Mouse (Mus musculus) myocyte (in vitro differentiated cells): ENCODE measurements around the gene Mpzl2. TPM values are rescaled to one million over a fixed set of nuclear protein-coding genes. Genes with fewer than 3 reads are reported as not detected.

Experiments
- H3K27me3 ChIP-seq: one replicate; pipeline ENCODE4 v1.6.1; 2011; ENCODE audit not compliant: control insufficient read depth, insufficient read depth, insufficient read length
- H3K36me3 ChIP-seq: one replicate; pipeline ENCODE4 v1.6.1; 2011; ENCODE audit not compliant: control insufficient read depth, insufficient read depth
- H3K4me2 ChIP-seq: one replicate; pipeline ENCODE4 v1.6.1; 2011; ENCODE audit warnings: low read depth, control low read depth
- H3K4me3 ChIP-seq: one replicate; pipeline ENCODE4 v1.5.1; 2011; ENCODE audit warnings: mild to moderate bottlenecking, control low read depth, moderate library complexity
- H3K79me2 ChIP-seq: one replicate; pipeline ENCODE4 v1.6.1; 2011; ENCODE audit not compliant: control insufficient read depth, insufficient read depth
- H3ac ChIP-seq: one replicate; pipeline ENCODE4 v1.6.1; 2011; ENCODE audit not compliant: control insufficient read depth, insufficient read length
- CEBPB ChIP-seq: IDR thresholded peaks from 2 replicates; pipeline ENCODE4 v1.6.1; 2011; ENCODE audit warnings: mild to moderate bottlenecking, moderate library complexity; ENCODE audit not compliant: poor library complexity, insufficient read depth, severe bottlenecking
- E2F4 ChIP-seq: IDR thresholded peaks from one replicate; pipeline ENCODE4 v1.6.1; 2011; ENCODE audit warnings: mild to moderate bottlenecking, control low read depth, moderate library complexity; ENCODE audit not compliant: insufficient read depth
- MAX ChIP-seq: IDR thresholded peaks from one replicate; pipeline ENCODE4 v1.6.1; 2011; ENCODE audit warnings: low read depth, mild to moderate bottlenecking, control low read depth
- MYOD1 ChIP-seq, 3 experiments: IDR thresholded peaks; one replicate each; pipeline ENCODE4 v1.6.1; 2011; ENCODE audit warnings: control low read depth in 2 of 3, low read depth in 2 of 3, mild to moderate bottlenecking in 2 of 3, moderate library complexity in 1 of 3; ENCODE audit not compliant: insufficient read length in 2 of 3, control insufficient read depth in 1 of 3
- MYOG ChIP-seq, 3 experiments: IDR thresholded peaks; one replicate each; pipeline ENCODE4 v1.6.1; 2011; ENCODE audit warnings: control low read depth in 2 of 3, low read depth in 2 of 3, mild to moderate bottlenecking in 2 of 3; ENCODE audit not compliant: insufficient read length in 2 of 3, control insufficient read depth in 1 of 3, insufficient read depth in 1 of 3
- POLR2A ChIP-seq: IDR thresholded peaks from one replicate; pipeline ENCODE4 v1.6.1; 2011; ENCODE audit warnings: low read depth, mild to moderate bottlenecking, control low read depth, moderate library complexity; ENCODE audit not compliant: insufficient read length
- POLR2AphosphoS2 ChIP-seq: IDR thresholded peaks from one replicate; pipeline ENCODE4 v1.6.1; 2011; ENCODE audit warnings: low read depth, control low read depth; ENCODE audit not compliant: insufficient read length
- REST ChIP-seq: IDR thresholded peaks from one replicate; pipeline ENCODE4 v1.6.1; 2011; ENCODE audit warnings: mild to moderate bottlenecking, control low read depth, moderate library complexity; ENCODE audit not compliant: insufficient read depth, insufficient read length
- SRF ChIP-seq: IDR thresholded peaks from one replicate; pipeline ENCODE4 v1.6.1; 2011; ENCODE audit warnings: low read depth; ENCODE audit not compliant: control insufficient read depth, insufficient read length
- TCF12 ChIP-seq: IDR thresholded peaks from one replicate; pipeline ENCODE4 v1.6.1; 2011; ENCODE audit warnings: mild to moderate bottlenecking, control low read depth; ENCODE audit not compliant: poor library complexity, insufficient read depth, severe bottlenecking
- TCF3 ChIP-seq: IDR thresholded peaks from one replicate; pipeline ENCODE4 v1.6.1; 2011; ENCODE audit warnings: low read depth, control low read depth; ENCODE audit not compliant: insufficient read length
- USF1 ChIP-seq: IDR thresholded peaks from one replicate; pipeline ENCODE4 v1.6.1; 2011; ENCODE audit warnings: low read depth, mild to moderate bottlenecking, control low read depth, moderate library complexity
- polyA plus RNA-seq: library from polyadenylated mRNA; unstranded; fragments of >200 nt; fragmentation: generic; extraction: Trizol; gene quantifications from one replicate; pipeline ENCODE4 v1.2.1, GENCODE M21; 2012; ENCODE audit warnings: missing spikeins

The Mpzl2 gene
- polyA plus RNA-seq, 1 experiment, result not detected

- no peaks in the 10 kb centered on the region for H3K36me3 ChIP-seq
- no peak overlapping the region for H3ac ChIP-seq
- peaks cover 19% of the 10 kb centered on the region for H3K27me3 ChIP-seq
- no peak for TF ChIP-seq MAX
- no peak for TF ChIP-seq POLR2A
- no peak for TF ChIP-seq SRF
- no peak for TF ChIP-seq USF1
- no peak for TF ChIP-seq MYOD1 (IDR thresholded peaks at IDR 0.05; ENCODE audit: control insufficient read depth in 1 of 3, insufficient read length in 2 of 3, low read depth in 2 of 3)
- no peak for TF ChIP-seq TCF3
- no peak for TF ChIP-seq POLR2AphosphoS2
- TF ChIP-seq MYOG (IDR thresholded peaks at IDR 0.05; ENCODE audit: control insufficient read depth in 1 of 3, insufficient read depth in 1 of 3, insufficient read length in 2 of 3, low read depth in 2 of 3), result no peak
- no peak for TF ChIP-seq E2F4
- no peak for TF ChIP-seq REST
- TF ChIP-seq CEBPB, result no peak
- TF ChIP-seq TCF12, result no peak
- H3K4me2 ChIP-seq, result no peak overlapping the region
- H3K79me2 ChIP-seq, result no peaks in the 10 kb centered on the region
- H3K4me3 ChIP-seq, result no peak overlapping the region
Measured at GRCm38 (mm10) chr9:45066735-45067134, 27.1 kb downstream of the Mpzl2 start.

- H3K27me3 ChIP-seq, result peaks cover 43% of the 10 kb centered on the region
- TF ChIP-seq TCF3, result no peak
- no peaks in the 10 kb centered on the region for H3K79me2 ChIP-seq
- no peak overlapping the region for H3K4me2 ChIP-seq
- H3K4me3 ChIP-seq, result no peak overlapping the region
- no peak overlapping the region for H3ac ChIP-seq
- no peaks in the 10 kb centered on the region for H3K36me3 ChIP-seq
Measured at GRCm38 (mm10) chr9:45071800-45072199, 32.2 kb downstream of the Mpzl2 start.

DNA sequence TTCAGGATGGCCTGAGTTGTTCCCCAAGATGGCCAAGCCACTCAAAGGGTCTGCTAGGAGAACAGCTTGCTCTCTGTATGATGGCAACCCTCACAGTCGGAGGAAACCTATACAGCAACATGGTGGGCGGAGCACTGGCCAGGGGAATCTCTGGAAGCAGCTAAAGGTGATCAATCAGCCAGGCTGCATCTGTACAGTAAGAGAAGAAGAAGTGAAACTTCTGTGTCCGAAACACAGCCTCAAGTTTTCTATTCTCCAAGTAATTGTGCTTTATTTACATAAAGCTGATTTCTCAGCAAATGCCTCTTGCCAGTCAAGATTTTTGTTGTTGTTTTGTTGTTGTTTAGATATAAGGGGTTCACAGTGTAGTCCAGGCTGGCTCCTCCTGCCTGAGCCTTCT is 38.3 kb downstream of the Mpzl2 start:
- TF ChIP-seq TCF12 (no peak), USF1 (no peak), MYOG (IDR thresholded peaks at IDR 0.05; ENCODE audit: control insufficient read depth in 1 of 3, insufficient read depth in 1 of 3, insufficient read length in 2 of 3, low read depth in 2 of 3) (no peak), SRF (no peak), CEBPB (no peak), POLR2AphosphoS2 (no peak), TCF3 (no peak), MYOD1 (IDR thresholded peaks at IDR 0.05; ENCODE audit: control insufficient read depth in 1 of 3, insufficient read length in 2 of 3, low read depth in 2 of 3) (no peak), REST (no peak), MAX (no peak), POLR2A (no peak), E2F4 (no peak)
- Histone ChIP-seq H3K4me2 (no peak overlapping the region), H3K27me3 (peaks cover 64% of the 10 kb centered on the region), H3K36me3 (no peaks in the 10 kb centered on the region), H3ac (no peak overlapping the region), H3K79me2 (no peaks in the 10 kb centered on the region), H3K4me3 (no peak overlapping the region)

GRCm38 (mm10) chr9:45079011-45079410 is 39.4 kb downstream of the Mpzl2 start, which contains the start of gene Jaml:
TSS of gene Jaml (plus strand) at chr9:45079183.
- no peaks in the 10 kb centered on the region for H3K79me2 ChIP-seq
- H3K36me3 ChIP-seq, result no peaks in the 10 kb centered on the region
- TF ChIP-seq E2F4, result no peak
- TF ChIP-seq TCF3, result no peak
- no peak for TF ChIP-seq SRF
- TF ChIP-seq POLR2AphosphoS2, result no peak
- TF ChIP-seq TCF12, result no peak
- TF ChIP-seq CEBPB, result no peak
- TF ChIP-seq MYOD1 (IDR thresholded peaks at IDR 0.05; ENCODE audit: control insufficient read depth in 1 of 3, insufficient read length in 2 of 3, low read depth in 2 of 3), result no peak
- TF ChIP-seq MAX, result no peak
- no peak for TF ChIP-seq REST
- no peak for TF ChIP-seq USF1
- TF ChIP-seq MYOG (IDR thresholded peaks at IDR 0.05; ENCODE audit: control insufficient read depth in 1 of 3, insufficient read depth in 1 of 3, insufficient read length in 2 of 3, low read depth in 2 of 3), result no peak
- no peak for TF ChIP-seq POLR2A
- H3K27me3 ChIP-seq, result peaks cover 65% of the 10 kb centered on the region
- H3ac ChIP-seq, result no peak within 1 kb of the TSS
- no peak within 1 kb of the TSS for H3K4me2 ChIP-seq
- no peak within 1 kb of the TSS for H3K4me3 ChIP-seq

GRCm38 (mm10) chr9:45083132-45083531 is 43.5 kb downstream of the Mpzl2 start:
- H3K36me3 ChIP-seq, result no peaks in the 10 kb centered on the region
- H3K27me3 ChIP-seq, result peaks cover 73% of the 10 kb centered on the region
- no peak overlapping the region for H3K4me2 ChIP-seq
- no peak overlapping the region for H3K4me3 ChIP-seq
- H3K79me2 ChIP-seq, result no peaks in the 10 kb centered on the region
- H3ac ChIP-seq, result no peak overlapping the region
- TF ChIP-seq CEBPB (no peak), USF1 (no peak), MYOD1 (IDR thresholded peaks at IDR 0.05; ENCODE audit: control insufficient read depth in 1 of 3, insufficient read length in 2 of 3, low read depth in 2 of 3) (no peak), MAX (no peak), E2F4 (no peak), REST (no peak), SRF (no peak), POLR2A (no peak)
